Mouse (Mus musculus) left cerebral cortex, postnatal 10 days (tissue): Measurements from ENCODE around the gene Rbp1. TPM values are rescaled to one million over a fixed set of nuclear protein-coding genes. Genes with fewer than 3 reads are reported as not detected.

Source experiments
- DNase-seq, 2 experiments: peaks; one replicate each; pipeline ENCODE4 v3.0.0; 2021 to 2022; ENCODE audit warnings: low spot score in 2 of 2, mixed read lengths in 1 of 2; ENCODE audit errors: extremely low spot score in 1 of 2
- intact Hi-C: fragments of 180-260 bp; cut with DNase I; formaldehyde crosslinking; loops from one replicate; pipeline ENCODE4 v1.15.1; 2025
- total RNA-seq, 2 experiments: library from RNA; stranded (reverse); gene quantifications; 2 replicates each; pipeline ENCODE4 v1.2.3; 2021

The Rbp1 gene
- total RNA-seq, 2 experiments from 2014 or later = 5.8 to 6.1 TPM

DNA sequence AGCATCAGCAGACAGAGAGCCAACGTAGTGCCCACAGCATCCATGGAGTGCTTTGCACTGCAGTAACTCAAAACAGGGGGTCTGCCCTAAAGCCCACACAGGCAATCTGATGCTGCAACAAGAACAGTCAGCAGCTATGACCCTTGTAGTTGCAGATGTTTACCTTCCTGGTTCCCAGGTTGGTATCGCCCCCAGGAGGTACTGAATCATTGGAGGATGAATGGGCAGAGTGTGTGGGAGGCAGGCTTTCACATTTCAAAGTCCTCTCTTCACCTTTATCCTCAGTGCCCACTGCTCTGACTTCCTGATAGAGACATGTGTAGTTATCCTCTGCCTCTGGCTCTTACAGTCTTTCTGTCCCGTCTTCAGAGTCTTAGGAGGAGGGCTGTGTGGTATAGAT lies 858 bp upstream of the Rbp1 start:
- no peak for DNase-seq
- intact Hi-C loops = no loop called here

DNA sequence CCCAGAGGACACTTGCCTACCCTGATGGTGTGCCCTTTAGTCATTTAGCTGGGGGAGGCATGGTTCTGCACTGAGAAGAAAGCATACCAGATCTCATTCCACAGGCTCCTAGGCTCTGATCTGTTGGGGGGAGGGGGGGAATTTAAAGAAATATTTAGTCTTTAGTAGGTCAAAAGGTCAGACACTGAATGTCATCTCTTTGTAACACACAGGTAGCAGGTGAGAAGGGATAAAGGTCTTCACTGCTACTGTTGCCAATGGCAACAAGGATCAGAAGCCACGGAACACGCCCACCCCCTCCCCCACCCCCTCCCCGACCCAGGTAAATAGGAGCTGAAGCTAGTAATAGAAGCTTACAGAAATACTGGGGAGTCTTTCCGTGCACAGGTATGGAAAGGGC lies 930 bp downstream of the Rbp1 start:
- intact Hi-C loops = no loop called here
- no peak for DNase-seq

DNA sequence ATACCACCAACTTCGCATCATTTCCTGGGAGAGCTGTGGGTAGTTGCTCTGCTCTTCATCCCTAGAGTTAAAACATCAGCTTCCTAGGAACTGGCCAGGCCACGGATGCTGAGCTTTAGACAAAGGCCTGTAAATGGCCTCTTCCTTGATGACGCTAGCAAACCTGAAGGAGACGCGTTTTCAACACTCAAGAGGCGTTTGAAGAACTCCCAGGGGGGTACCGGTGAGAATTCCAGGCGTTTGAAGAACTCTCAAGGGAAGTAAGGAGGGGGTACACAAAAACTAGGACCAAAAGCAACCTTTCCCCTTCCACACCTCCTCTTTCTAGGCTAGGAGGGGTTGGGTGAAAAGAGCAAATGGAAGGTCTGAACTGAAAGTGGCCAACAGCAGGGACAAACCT lies 1.5 kb downstream of the Rbp1 start:
- intact Hi-C loops = no loop called here
- DNase-seq = no peak

DNA sequence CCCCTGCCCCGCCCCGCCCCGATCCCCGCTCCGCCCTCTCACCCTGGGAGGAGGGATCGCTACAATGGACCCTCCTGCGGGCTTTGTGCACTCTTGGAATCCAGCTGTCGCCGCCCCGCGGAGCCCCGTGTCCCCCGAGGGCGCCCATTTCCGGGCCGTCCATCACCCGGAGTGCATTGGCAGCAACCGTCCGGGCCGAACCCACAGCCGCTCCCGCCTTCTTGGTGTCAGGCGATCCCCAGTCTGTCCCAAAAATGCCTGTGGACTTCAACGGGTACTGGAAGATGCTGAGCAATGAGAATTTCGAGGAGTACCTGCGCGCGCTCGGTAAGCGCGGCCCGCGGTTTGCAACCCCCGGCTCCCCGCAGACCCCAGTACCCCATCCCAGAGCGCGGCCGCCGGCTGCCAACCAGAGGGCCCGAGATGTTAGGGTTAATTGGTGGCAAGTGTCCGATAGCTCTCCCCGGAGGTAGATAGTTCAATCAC lies 2.0 kb downstream of the Rbp1 start:
- DNase-seq = peak in 1 of 2 experiments; percentile 69
- intact Hi-C loops = no loop called here

DNA sequence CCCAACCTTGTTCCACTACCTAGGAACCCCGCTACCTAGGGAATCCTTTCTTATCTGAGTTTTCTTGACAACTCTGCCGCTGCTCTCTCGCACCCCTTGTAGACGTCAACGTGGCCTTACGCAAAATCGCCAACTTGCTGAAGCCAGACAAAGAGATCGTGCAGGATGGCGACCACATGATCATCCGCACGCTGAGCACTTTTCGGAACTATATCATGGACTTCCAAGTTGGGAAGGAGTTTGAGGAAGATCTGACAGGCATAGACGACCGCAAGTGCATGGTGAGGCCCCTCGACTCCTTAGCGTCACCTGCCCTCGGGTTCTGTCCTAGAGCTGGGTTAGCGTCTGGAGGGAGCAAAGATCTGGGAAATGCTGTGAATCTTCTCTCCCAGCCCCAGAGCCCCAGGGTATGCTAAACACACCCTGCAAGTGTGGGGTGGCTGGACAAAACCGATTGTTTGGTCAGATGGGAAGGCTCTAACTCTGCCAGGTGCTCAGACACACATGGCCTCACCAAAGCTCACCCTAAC lies 2.7 kb downstream of the Rbp1 start:
- no peak for DNase-seq
- intact Hi-C loops = no loop called here

GRCm38 (mm10) chr9:98427906-98428517 lies 5.3 kb downstream of the Rbp1 start:
- intact Hi-C loops = no loop called here
- no peak for DNase-seq

- intact Hi-C loops = no loop called here
- peak in 1 of 2 experiments; percentile 41 for DNase-seq
Measured at GRCm38 (mm10) chr9:98428783-98429182, 6.0 kb downstream of the Rbp1 start.

DNA sequence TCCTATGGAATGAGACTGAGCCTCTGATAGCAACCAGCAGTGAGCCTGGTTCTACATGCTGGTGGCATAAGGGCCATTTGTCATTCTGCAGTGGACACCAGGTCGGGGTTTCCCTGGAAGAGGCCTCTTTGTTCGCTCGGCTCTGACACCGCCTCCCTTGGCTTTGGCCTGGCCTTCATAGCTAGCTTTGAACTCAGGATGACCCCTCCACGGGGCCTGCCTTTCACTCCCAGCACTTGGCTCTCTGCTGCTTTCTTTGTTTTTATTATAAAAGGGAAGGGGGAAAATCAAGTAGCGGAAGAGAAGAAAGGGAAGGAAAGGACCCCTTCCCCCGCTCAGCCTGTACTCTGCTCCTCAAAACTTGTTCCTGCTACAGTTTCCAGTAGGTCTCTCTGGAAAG lies 7.0 kb downstream of the Rbp1 start:
- DNase-seq = peak in 1 of 2 experiments; percentile 62
- intact Hi-C loops = no loop called here

- DNase-seq = no peak
- intact Hi-C loops = no loop called here
Measured at GRCm38 (mm10) chr9:98430528-98430927, 7.8 kb downstream of the Rbp1 start.

DNA sequence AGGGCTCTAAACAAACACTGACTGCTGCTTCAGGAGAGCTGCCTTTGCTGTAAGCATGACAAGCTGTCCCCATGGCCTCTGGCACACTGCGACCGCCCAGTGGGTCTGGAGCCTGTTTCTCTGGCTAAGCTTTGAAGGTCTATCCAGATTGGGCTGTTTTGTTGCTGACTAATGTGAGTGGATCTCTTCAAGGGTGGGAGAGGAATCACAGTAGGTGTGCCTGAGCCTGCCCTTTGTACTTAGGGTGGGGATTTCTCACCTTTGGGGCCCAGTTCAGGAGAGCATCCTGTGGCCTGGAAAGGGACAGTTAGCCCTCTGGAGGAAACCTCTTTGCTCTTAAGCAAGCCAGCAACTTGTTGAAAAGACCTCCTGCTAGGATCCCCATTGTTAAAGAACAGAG lies 10.3 kb downstream of the Rbp1 start:
- intact Hi-C loops = no loop called here
- peak in 1 of 2 experiments; percentile 66 for DNase-seq

DNA sequence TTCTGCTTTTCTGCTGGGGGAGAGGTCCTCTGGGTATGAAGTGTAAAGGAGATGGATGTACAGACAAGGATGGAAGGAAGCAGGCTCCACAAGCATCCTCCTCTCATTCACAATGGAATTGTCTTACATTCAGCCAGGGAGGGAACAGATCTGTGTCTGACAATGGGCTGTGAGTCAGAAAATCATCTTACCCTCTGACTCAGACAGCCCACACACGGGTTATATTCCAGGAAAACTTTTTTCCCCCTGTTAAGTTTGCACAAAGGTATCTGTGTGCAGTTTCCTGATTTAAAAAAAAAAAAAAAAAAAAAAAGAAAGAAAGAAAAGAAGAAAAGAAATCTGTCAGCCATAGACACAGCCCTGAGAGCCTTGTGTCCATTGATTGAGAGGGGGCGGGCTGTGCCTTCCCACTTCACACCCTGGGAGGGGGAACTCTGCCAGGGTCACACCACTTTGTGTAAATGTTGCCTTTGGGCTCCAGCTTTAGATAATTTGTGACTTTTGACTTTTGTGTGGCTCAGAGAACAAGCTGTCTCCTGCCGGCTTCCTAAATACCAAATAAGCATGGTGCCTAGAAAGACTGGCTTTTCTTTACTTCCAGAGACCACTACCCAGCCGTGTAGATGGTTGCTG lies 11.3 kb downstream of the Rbp1 start:
- no peak for DNase-seq
- intact Hi-C loops = no loop called here

- intact Hi-C loops = no loop called here
- no peak for DNase-seq
Measured at GRCm38 (mm10) chr9:98437819-98438218, 15.1 kb downstream of the Rbp1 start.

DNA sequence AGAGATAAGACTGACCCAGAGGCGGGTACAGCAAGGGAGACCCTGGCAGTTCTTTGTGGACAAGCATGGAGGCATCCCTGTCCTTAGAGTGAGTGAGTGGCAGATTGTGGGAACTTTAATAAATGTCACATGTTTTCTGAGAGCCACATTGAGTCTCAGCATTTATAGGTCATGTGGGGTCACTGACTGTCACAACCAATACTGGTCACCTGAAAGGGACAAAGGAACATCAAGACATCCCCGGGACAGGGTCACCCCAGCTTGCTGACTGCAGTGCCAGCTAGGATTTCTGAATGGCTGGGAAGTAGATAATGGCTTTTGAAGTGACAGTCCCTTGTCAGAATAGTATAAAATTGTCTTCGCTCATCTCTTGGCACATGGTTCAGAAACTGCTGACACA lies 16.3 kb downstream of the Rbp1 start:
- intact Hi-C loops = no loop called here
- no peak for DNase-seq

GRCm38 (mm10) chr9:98442638-98443037 lies 19.9 kb downstream of the Rbp1 start:
- intact Hi-C loops = loop anchor here (10.0 kb wide), 1 partner anchor 92 kb away; no protein-coding TSS in a partner anchor
- peak in 1 of 2 experiments; percentile 49 for DNase-seq

GRCm38 (mm10) chr9:98445359-98446149 lies 22.8 kb downstream of the Rbp1 start:
- intact Hi-C loops = loop anchor here (10.0 kb wide), 1 partner anchor 89 kb away; no protein-coding TSS in a partner anchor
- peak in 1 of 2 experiments; percentile 51 for DNase-seq

- peak in 1 of 2 experiments; percentile 28 for DNase-seq
- intact Hi-C loops = no loop called here
Measured at GRCm38 (mm10) chr9:98450976-98451375, 28.2 kb downstream of the Rbp1 start.

DNA sequence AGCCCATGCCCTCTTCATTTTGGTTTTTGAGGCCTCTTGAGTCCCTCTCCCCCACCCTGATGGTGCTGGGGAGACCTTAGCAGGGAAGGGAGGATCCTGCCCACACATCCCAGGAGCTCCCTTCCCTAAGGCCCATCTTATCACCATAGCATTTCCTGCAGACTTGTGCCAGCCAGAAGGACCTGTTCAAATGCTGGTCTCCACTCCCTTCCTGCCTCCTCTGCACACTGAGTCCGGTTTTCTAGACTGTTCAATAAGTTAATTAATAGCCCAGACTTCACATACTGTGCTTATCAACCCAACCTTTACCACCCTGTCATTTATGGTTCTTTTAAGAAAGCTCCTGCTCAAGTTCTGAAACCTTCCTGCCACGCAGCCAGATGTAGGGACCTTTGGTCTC lies 43.9 kb downstream of the Rbp1 start:
- no peak for DNase-seq
- intact Hi-C loops = no loop called here

DNA sequence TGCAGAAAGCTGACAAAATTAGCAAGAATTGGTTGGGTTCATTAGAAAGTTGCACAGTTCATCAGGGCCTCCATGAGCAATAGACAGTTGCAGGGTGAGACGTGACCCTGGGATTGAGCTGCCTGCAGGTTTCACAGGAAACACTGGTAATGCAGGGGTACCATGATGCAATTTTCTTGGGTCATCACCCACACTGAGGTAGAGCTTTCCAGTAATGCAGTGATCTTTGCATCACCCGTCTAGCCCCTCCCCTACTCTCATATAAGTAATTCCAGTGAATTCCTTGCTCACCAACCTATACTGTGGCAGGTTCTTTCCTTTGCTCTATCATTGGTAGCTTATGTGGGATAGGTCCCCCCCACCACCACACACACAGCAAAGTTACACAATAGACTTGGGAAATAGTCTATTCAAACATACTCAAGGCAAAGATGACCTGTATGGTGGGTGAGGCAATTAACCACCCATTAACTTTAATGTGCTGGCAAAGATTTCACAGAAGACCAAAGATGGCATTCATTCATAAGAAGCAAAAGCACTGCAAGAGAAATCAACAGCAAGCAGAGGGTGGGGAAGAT lies 57.5 kb downstream of the Rbp1 start:
- DNase-seq = no peak
- intact Hi-C loops = no loop called here

DNA sequence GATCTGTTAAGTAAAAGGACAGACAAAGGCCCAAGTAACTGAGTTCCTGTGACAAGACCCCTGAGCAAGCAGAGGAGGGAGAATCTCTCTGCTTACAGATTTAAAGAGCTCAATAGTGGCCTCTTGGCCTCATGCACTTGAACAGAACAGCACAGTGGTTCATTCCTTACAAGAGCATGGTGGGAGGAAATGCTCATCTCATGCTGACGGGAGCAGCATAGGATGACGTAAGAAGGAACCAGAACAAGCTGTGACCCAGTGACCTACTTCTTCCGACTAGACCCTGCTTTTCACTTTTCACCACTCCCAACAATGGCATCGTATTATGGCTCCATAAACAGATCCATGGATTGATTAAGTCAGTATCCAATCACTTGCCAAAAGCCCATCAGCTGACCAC lies 59.5 kb downstream of the Rbp1 start:
- DNase-seq = no peak
- intact Hi-C loops = no loop called here
